Mouse (Mus musculus): ENCODE data around the gene Blnk.

DNA sequence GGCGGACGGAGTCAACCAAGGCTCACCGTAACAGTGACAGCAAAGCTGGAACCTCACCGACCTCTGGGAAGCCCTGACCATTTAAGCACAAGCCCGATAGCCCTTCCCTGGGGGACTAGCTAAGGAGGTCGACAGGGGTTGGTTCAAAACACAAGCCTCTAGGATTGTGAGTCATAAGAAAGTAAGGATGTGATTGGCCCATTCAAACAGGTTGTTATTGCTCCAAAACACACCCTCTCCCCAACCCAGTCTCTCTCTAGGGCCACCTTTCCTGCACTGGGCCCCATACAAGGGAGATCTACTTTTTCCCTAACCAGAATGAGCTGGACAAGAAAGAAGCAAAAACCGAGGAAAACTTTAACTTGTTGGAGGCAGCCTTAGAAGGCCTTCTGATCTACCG is 59.0 kb downstream of the Blnk start:
- TF ChIP-seq CTCF (IDR thresholded peaks at IDR 0.05; ENCODE audit: low read depth, low read length) (no peak), POLR2A (IDR thresholded peaks at IDR 0.05; ENCODE audit: borderline replicate concordance, low read depth, low read length) (no peak)

Measured in bone marrow macrophage, adult 2 months (primary cell).